Mouse (Mus musculus) olfactory bulb, adult 2 months (tissue): ENCODE measurements around the gene Tph2.

Experiments
- CTCF ChIP-seq: fragments of 200-500 bp; IDR thresholded peaks from 2 replicates; pipeline ENCODE4 v1.5.1; 2012; ENCODE audit warnings: low read depth, mild to moderate bottlenecking, low read length, moderate library complexity; ENCODE audit not compliant: insufficient read depth
- POLR2A ChIP-seq: fragments of 200-500 bp; IDR thresholded peaks from 2 replicates; pipeline ENCODE4 v1.6.1; 2012; ENCODE audit warnings: mild to moderate bottlenecking, low read depth, low read length, moderate library complexity; ENCODE audit not compliant: insufficient read depth

GRCm38 (mm10) chr10:115171351-115171818 lies 13.4 kb downstream of the Tph2 start:
- TF ChIP-seq CTCF: no peak
- no peak for TF ChIP-seq POLR2A
